Mouse (Mus musculus) liver, embryonic 15.5 days (tissue): Measurements from ENCODE around the gene Slc38a3. TPM values are rescaled to one million over a fixed set of nuclear protein-coding genes. Genes with fewer than 3 reads are reported as not detected.

Experiments used
- ATAC-seq: fragments of 200-750 bp; cut with Nextera tagmentation; 2 replicates; pipeline ENCODE4 v1.8.0; 2017; ENCODE audit warnings: moderate number of reproducible peaks, mild to moderate bottlenecking, moderate library complexity; ENCODE audit not compliant: insufficient read depth
- H3K27ac ChIP-seq: fragments of 300-500 bp; sonication (generic); replicated peaks from 2 replicates; pipeline ENCODE4 v1.5.1; 2015; ENCODE audit warnings: mild to moderate bottlenecking, inconsistent platforms
- H3K27me3 ChIP-seq: fragments of 300-500 bp; sonication (generic); 2 replicates; pipeline ENCODE4 v1.6.1; 2015; ENCODE audit warnings: mild to moderate bottlenecking, inconsistent platforms
- H3K36me3 ChIP-seq: fragments of 300-500 bp; sonication (generic); replicated peaks from 2 replicates; pipeline ENCODE4 v1.6.1; 2015; ENCODE audit warnings: moderate library complexity, mild to moderate bottlenecking, inconsistent platforms
- H3K4me1 ChIP-seq: fragments of 300-500 bp; sonication (generic); replicated peaks from 2 replicates; pipeline ENCODE4 v1.6.1; 2015; ENCODE audit warnings: inconsistent platforms
- H3K4me2 ChIP-seq: fragments of 300-500 bp; sonication (generic); 2 replicates; pipeline ENCODE4 v1.6.1; 2015; ENCODE audit warnings: moderate library complexity, mild to moderate bottlenecking, inconsistent platforms
- H3K4me3 ChIP-seq: fragments of 300-500 bp; sonication (generic); replicated peaks from 2 replicates; pipeline ENCODE4 v1.5.1; 2015; ENCODE audit warnings: mild to moderate bottlenecking, inconsistent platforms
- H3K9ac ChIP-seq: fragments of 300-500 bp; sonication (generic); 2 replicates; pipeline ENCODE4 v1.6.1; 2015; ENCODE audit warnings: moderate library complexity, mild to moderate bottlenecking, inconsistent platforms
- H3K9me3 ChIP-seq: fragments of 300-500 bp; sonication (generic); replicated peaks from 2 replicates; pipeline ENCODE4 v1.6.1; 2016; ENCODE audit warnings: inconsistent platforms
- WGBS: fragments of 180-500 bp; shearing (Covaris S2); methylation state at CpG from one replicate; pipeline ENCODE4 v1.1.7; 2015; ENCODE audit warnings: mixed read lengths; ENCODE audit not compliant: insufficient replicate concordance; 5-methylcytosine and 5-hydroxymethylcytosine counted together
- polyA plus RNA-seq: library from polyadenylated mRNA; unstranded; fragments of >200 nt; fragmentation: Nextera tagmentation; extraction: Ambion mirVana; gene quantifications from 2 replicates; pipeline ENCODE4 v1.2.1, GENCODE M21; 2015

The Slc38a3 gene
- polyA plus RNA-seq, 1 experiment from 2014 or later, result 35.0 TPM

DNA sequence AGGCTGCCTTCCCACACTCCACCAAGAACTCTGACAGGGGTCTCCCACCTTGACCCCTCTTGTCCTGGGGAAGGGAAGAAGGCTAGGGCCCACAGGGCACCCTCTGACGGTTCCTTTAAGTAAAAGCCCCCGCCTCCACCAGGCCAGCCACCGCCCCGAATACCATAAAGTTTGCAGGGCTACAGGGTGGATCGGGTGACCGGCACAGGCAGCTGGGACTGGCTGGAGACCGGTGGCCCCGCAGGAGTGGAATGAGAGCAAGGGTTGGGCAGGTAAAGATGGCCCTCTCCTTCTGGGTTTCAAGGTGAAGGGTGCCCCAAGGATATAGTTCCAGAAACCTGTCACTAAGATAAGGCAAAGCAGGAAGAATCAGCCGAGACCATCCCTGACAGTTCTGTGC is 62.7 kb downstream of the Slc38a3 start:
- no peak overlapping the region for H3K27ac ChIP-seq
- WGBS, result 50% methylated on average over 9 of the region's 9 CpGs

DNA sequence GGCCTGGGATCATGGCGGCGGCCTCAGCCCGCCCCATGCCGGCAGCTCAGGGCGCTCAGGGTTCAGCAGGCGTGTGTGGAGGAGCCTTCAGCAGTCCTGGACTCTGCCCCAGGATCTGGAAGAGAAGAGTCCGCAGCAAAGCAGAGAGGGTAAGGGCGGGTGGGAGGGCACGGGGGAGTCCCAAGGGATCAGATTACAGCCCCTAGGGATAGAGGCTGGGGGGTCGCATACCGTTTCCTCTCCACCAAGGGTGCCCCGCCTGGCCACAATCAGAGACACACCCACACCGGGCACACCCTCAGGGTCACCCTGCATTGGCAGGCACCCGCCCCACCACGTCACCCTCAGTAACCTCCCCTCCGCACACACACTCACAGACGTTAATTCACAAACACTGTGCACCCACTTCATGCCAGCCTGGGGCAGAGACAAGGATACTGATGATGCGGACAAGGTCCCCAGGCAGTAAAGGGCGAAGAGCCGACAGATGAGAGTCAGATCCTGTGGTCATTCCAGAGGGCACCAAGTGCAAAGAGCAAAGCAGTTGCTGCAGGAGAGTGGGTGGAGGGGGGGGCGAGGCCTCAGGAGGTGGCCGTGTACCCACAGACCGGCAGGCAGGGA is 64.2 kb downstream of the Slc38a3 start:
- Histone ChIP-seq H3K4me2 (peak overlapping the region; percentile 10; the same call in 1 of the 2 replicates), H3K4me3 (no peak overlapping the region), H3K4me1 (peaks cover 51% of the 10 kb centered on the region), H3K36me3 (no peaks in the 10 kb centered on the region), H3K9ac (no peak overlapping the region), H3K9me3 (no peaks in the 10 kb centered on the region), H3K27ac (no peak overlapping the region), H3K27me3 (peaks cover 47% of the 10 kb centered on the region)
- WGBS, result 45% methylated on average over 23 of the region's 23 CpGs
- ATAC-seq, result no peak; the same call in 1 of the 2 replicates

More for the DNA sequence above, 62.7 kb downstream of the Slc38a3 start:
- ATAC-seq, result no peak
- Histone ChIP-seq H3K4me1 (peaks cover 50% of the 10 kb centered on the region), H3K4me2 (peak overlapping the region; percentile 5; the same call in 1 of the 2 replicates), H3K9ac (no peak overlapping the region), H3K36me3 (no peaks in the 10 kb centered on the region), H3K4me3 (no peak overlapping the region), H3K27me3 (peaks cover 34% of the 10 kb centered on the region), H3K9me3 (no peaks in the 10 kb centered on the region)

DNA sequence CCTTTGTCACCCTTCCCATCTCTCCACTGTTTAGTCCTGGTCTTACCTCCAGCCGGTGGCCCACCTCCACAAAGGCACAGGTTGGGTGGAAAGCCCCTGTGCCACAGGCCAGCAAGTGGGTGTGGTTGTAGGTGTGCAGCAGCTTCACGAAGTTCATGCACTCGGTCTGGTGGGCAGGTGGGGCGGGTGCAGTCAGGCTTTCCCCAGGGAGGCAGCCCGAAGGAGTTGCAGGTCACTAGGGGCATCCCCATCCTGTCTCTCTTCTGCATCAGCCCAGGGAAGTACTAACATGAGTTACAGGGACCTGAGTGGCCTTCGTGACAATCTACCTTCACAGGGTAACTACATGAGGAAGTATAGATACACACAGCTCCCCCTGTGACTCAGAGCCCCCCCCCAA is 66.1 kb downstream of the Slc38a3 start:
- WGBS, result 57% methylated on average over 6 of the region's 6 CpGs
- H3K27me3 ChIP-seq, result peaks cover 62% of the 10 kb centered on the region
- H3K36me3 ChIP-seq, result no peaks in the 10 kb centered on the region
- H3K4me2 ChIP-seq, result no peak overlapping the region
- peaks cover 57% of the 10 kb centered on the region for H3K4me1 ChIP-seq
- no peak overlapping the region for H3K27ac ChIP-seq
- H3K9ac ChIP-seq, result no peak overlapping the region
- no peak for ATAC-seq
- H3K9me3 ChIP-seq, result no peaks in the 10 kb centered on the region
- no peak overlapping the region for H3K4me3 ChIP-seq

DNA sequence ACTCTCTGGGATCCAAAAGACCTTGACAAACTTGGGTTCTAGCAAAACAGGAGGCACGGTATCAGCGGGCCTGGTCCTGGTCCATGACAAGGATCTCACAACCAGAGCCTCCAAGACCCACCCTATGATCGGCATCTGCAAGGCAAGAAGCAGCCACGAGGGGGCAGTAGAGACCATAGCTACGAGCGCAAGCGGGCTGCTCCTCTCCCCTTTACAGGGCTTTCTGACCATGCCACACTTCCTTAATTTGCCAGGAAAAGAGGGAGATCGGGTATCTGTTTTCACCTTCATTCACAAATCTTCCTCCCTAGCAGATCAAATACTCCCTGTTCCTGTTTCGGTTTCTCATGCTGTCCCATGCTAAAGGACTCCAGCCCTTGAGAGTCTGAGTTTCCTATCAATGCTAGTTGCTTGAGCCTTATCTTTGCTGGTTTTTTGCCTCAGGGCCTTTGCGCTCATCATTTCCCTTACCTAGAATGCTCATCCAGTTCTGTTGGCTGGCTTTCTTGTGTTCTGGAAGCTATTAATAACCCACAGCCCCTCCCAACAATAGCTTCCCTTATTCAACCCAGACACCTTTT is 67.2 kb downstream of the Slc38a3 start:
- Histone ChIP-seq H3K9me3 (no peaks in the 10 kb centered on the region), H3K27ac (no peak overlapping the region), H3K4me1 (peaks cover 55% of the 10 kb centered on the region), H3K27me3 (peaks cover 62% of the 10 kb centered on the region), H3K9ac (no peak overlapping the region), H3K4me2 (peak overlapping the region; percentile 54), H3K36me3 (no peaks in the 10 kb centered on the region), H3K4me3 (peak overlapping the region; percentile 31)
- 0 out of 2 replicates have a peak, but pooled peaks have one; percentile 33 for ATAC-seq
- 4% methylated on average over 10 of the region's 10 CpGs for WGBS

DNA sequence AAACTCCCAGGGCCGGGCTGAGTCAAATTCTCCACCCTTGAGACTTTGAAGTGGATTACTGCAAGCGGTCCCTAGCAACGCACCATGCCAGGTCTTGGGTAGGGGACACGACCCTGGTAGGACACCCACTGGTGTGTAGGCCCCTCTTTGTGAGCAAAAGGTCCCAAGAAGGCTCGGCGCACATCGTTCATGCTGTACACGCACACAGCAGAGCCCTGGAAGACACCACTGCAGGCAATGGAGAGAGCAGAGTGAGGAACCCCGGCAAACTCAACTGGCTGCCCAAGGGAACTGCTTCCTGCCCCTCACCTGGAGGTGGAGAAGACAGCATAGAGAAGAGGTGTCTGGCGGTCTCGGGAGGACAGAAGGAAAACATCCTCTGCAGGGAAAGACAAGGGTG is 68.1 kb downstream of the Slc38a3 start:
- no peak overlapping the region for H3K4me3 ChIP-seq
- no peak overlapping the region for H3K4me2 ChIP-seq
- no peak overlapping the region for H3K9ac ChIP-seq
- H3K27ac ChIP-seq, result no peak overlapping the region
- H3K9me3 ChIP-seq, result no peaks in the 10 kb centered on the region
- H3K36me3 ChIP-seq, result no peaks in the 10 kb centered on the region
- peaks cover 55% of the 10 kb centered on the region for H3K4me1 ChIP-seq
- H3K27me3 ChIP-seq, result peaks cover 61% of the 10 kb centered on the region
- 73% methylated on average over 11 of the region's 11 CpGs for WGBS
- ATAC-seq, result no peak

DNA sequence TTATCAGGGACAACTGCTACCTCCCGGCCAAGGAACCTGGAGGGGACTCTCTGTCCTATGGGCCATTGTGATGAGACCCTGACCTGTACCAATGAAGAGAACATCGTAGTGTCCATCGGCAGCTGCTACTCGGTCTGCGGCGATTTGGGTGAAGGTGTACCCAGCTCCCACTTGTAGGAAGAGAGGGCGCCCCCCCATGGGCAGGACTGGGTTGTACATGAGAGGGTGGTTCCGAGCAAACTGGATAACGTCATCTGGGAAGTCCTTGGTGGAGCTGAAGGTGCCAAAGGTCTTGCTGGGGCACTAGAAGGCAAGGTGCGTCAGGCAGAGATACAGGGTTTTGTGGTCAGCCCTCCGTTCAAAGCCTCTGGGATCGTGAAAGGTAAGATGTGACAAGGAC is 68.6 kb downstream of the Slc38a3 start:
- Histone ChIP-seq H3K4me2 (no peak overlapping the region), H3K9me3 (no peaks in the 10 kb centered on the region), H3K9ac (no peak overlapping the region), H3K27ac (no peak overlapping the region), H3K27me3 (peaks cover 56% of the 10 kb centered on the region), H3K4me3 (no peak overlapping the region), H3K4me1 (peaks cover 55% of the 10 kb centered on the region), H3K36me3 (no peaks in the 10 kb centered on the region; the same call in 1 of the 2 replicates)
- ATAC-seq, result no peak
- 62% methylated on average over 12 of the region's 12 CpGs for WGBS

Other genes with a start within 250 kb of the Slc38a3 start
- gene Tmem115, start 135.6 kb downstream of the Slc38a3 start, polyA plus RNA-seq, result 15.2 and 15.9 TPM in 2 replicates
- 13.1 and 13.2 TPM in 2 replicates for gene Cyb561d2, start 127.3 kb downstream of the Slc38a3 start, polyA plus RNA-seq
- 11.2 and 13.2 TPM in 2 replicates for gene Nprl2, start 127.3 kb downstream of the Slc38a3 start, polyA plus RNA-seq
- 0.64 and 1.0 TPM in 2 replicates for gene Zmynd10, start 122.2 kb downstream of the Slc38a3 start, polyA plus RNA-seq
- 15.8 and 18.7 TPM in 2 replicates for gene Rassf1, start 118.0 kb downstream of the Slc38a3 start, polyA plus RNA-seq
- gene Tusc2, start 106.3 kb downstream of the Slc38a3 start, polyA plus RNA-seq, result 34.1 and 36.1 TPM in 2 replicates
- 48.8 and 56.3 TPM in 2 replicates for gene Hyal2, start 101.6 kb downstream of the Slc38a3 start, polyA plus RNA-seq
- gene Hyal1, start 92.6 kb downstream of the Slc38a3 start, polyA plus RNA-seq, result 3.2 and 4.2 TPM in 2 replicates
- gene Naa80, start 90.6 kb downstream of the Slc38a3 start, polyA plus RNA-seq, result 12.3 and 12.8 TPM in 2 replicates
- gene Hyal3, start 88.7 kb downstream of the Slc38a3 start, polyA plus RNA-seq, result 0.64 TPM in 2 replicates
- gene Ifrd2, start 81.9 kb downstream of the Slc38a3 start, polyA plus RNA-seq, result 161 and 198 TPM in 2 replicates
- gene Sema3b, start 60.3 kb downstream of the Slc38a3 start, polyA plus RNA-seq, result 0.74 and 0.77 TPM in 2 replicates
- gene Gnai2, start 34.2 kb downstream of the Slc38a3 start, polyA plus RNA-seq, result 162 and 167 TPM in 2 replicates
- 1.2 and 1.3 TPM in 2 replicates for gene Gnat1, start 10.2 kb upstream of the Slc38a3 start, polyA plus RNA-seq
- gene Sema3f, start 40.9 kb upstream of the Slc38a3 start, polyA plus RNA-seq, result 0.76 and 0.92 TPM in 2 replicates
- 63.8 and 72.0 TPM in 2 replicates for gene Rbm5, start 101.5 kb upstream of the Slc38a3 start, polyA plus RNA-seq
- 26.1 and 27.7 TPM in 2 replicates for gene Rbm6, start 203.7 kb upstream of the Slc38a3 start, polyA plus RNA-seq
- gene Mon1a, start 218.6 kb upstream of the Slc38a3 start, polyA plus RNA-seq, result 3.9 and 5.0 TPM in 2 replicates
- 0.85 and 1.4 TPM in 2 replicates for gene Mst1r, start 237.3 kb upstream of the Slc38a3 start, polyA plus RNA-seq